Mouse (Mus musculus): ENCODE results near the gene Dus4l.
A peak's percentile ranks its signal among the peaks of the same experiment; 100 is the strongest.
"Not testable (repeated sequence)": the region's sequence is repeated elsewhere in the genome, so short reads cannot be mapped to it uniquely, and the experiment has no call there.

Gene Dus4l

GRCm38 (mm10) chr12:31654197-31654964 is at the start of gene Dus4l, which contains the start of gene Cog5:
Gene Dus4l, minus strand, starts transcription at chr12:31654826.
Gene Cog5, plus strand, starts transcription at chr12:31654869.
- DNase-seq (ENCODE audit: low spot score in 2 of 2), result peak; percentile 93 to 97

DNA sequence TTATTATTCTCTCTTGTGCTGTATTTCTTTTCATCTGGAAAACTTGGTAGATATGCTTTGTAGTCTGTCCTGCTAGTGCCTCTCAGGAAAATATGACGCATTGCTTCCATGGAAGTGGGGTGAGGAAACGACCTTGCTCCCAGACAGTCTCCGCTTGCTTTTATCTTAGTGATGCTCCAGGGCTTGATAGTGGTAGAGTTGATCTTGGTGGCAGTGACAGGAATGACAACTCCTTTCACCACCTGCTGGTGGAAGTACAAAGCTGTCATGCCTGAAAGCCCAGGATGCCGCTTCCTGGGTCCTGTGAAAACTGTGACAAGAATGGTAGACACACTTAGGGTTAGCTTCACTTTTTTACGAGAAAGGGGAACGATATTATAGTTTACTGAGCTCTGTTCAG is 49.3 kb upstream of the Dus4l start:
- peak; percentile 56 to 73 for DNase-seq (ENCODE audit: low spot score in 2 of 2)

GRCm38 (mm10) chr12:31701411-31701810 is 46.8 kb upstream of the Dus4l start:
- no peak for DNase-seq (ENCODE audit: low spot score in 2 of 2)

DNA sequence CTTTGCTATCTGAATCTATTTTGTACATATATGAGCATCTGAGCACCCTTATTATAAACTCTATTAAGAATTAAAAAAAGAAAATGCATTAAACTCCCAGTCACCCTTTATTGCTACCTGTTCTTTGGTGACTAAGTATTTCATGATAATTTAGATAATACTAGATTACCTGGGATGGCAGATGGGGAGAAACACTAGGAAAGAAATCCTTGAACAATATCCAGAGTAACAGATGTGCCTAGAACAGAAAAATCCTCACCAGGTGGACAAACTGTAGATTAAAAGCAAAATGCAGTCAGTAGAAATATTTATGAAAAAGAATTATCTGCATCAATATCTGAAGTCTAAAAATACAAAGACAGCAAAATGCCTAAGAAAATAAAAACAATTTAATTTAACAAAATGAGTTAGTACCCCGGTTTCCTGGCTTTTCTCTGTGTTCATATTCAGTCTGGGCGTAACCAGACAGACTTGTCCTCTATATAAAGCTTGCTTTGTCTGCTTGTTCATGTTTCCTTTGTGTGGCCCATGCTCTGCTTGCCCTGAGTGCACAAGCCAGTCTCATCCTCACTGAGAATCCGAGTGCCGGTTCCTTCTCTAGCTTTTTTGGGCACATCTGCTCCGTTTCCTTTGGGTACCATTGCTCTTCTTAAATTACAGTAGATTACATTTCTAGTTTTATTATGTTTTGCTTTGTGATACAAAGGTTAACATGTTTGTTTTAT is 46.2 kb upstream of the Dus4l start:
- DNase-seq (ENCODE audit: low spot score in 2 of 2), result no peak

DNA sequence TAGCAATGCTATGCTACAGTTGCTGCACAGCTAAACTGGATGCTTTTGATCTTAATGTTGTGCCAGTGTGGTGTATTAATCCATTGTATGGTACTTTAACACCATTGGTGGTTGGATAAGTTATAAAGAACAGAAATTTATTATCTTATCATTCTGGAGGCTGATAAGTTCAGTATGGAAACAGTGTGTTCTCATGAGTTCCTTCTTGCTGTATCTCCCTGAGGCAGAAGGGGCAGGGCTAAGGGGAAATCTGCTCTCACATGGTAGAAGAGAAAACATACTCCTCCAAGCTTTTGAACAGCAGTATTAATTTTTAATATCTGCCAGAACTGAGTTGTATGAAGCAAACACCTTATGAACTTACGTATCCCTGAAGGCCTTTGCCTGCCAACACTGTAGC is 38.7 kb upstream of the Dus4l start:
- DNase-seq (ENCODE audit: low spot score in 2 of 2), result no peak

DNA sequence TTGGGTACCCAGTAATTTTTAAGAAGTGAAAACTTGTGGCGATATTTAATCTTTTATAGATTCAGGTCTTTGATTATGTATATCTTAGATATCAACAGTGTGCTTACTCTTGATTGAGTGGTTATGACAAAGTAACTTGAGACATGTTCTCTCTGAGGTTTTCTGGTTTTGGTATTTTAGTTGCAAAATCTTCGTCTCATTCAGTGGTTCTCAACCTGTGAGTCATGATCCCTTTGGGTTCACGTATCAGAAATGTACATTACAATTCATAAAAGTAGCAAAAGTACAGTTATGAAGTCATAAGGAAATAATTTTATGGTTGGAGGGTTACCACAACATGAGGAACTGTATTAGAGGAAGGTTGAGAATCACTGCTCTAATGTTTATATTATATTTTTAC is 32.1 kb upstream of the Dus4l start:
- no peak for DNase-seq (ENCODE audit: low spot score in 2 of 2)

DNA sequence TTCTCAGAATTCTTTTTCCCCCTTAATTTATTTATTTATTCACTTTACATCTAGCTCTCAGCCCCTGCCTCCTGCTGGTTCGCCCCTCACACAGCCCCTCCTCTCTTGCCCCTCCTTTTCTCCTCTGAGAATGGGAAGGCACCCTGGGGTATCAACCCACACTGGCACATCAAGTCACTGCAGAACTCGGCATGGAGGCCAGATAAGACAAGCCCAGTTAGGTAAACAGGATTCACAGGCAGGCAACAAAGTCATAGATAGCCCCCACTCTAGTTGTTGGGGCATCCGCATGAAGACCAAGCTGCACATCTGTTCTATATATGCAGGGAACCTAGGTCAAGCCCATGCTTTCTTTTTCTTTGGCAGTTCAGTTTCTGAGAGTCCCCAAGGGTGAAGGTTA is 12.6 kb upstream of the Dus4l start:
- no peak for DNase-seq (ENCODE audit: low spot score in 2 of 2)

- no peak for DNase-seq (ENCODE audit: low spot score in 2 of 2)
Observed at GRCm38 (mm10) chr12:31665999-31666398, 11.4 kb upstream of the Dus4l start.

- no peak for DNase-seq (ENCODE audit: low spot score in 2 of 2)
Observed at GRCm38 (mm10) chr12:31656841-31657240, 2.2 kb upstream of the Dus4l start.

- no peak for DNase-seq (ENCODE audit: low spot score in 2 of 2)
Observed at GRCm38 (mm10) chr12:31654965-31655477, 395 bp upstream of the Dus4l start.

DNA sequence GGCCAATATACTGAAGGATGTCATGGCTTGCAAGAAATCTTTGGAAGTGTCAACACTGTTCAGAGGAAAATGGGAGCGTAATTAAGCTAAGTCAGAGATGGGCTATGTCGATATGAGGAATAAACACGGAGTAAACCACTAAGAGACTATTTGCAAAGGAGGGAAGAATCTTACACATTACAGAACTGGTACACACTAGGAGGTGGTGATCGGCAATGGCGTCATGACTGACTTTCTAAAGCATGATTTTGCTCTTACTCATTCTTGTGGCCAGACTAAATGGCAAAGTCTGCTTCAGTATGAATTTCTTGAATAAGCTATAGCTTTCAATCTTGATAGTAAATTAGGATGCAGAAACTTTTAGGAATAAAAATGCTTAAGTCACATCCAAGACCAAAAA is 1.0 kb downstream of the Dus4l start:
- no peak for DNase-seq (ENCODE audit: low spot score in 2 of 2)

DNA sequence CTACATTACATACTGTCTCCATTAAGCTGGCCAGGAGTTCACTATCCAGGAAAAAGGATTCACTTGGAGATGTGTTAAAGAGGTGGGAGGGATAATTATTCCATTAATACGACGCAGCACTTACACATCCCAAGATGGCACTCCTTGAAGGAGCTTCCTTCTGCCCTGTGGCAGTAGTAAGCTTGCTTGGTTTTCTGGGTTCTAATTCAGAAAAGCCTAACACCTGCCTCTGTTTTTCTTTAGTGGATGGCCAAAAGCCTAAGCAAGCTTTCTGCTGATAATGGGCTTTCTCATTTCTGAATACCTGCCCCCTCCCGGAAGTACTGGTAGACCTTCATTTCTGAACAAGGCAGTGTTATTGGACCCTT is 19.4 kb downstream of the Dus4l start:
- peak in 1 of 2 experiments; percentile 2 for DNase-seq (ENCODE audit: low spot score in 2 of 2)

GRCm38 (mm10) chr12:31634343-31635239 is 20.0 kb downstream of the Dus4l start, which contains the start of gene Bcap29:
Gene Bcap29, minus strand, starts transcription at chr12:31634658.
- peak; percentile 69 to 78 for DNase-seq (ENCODE audit: low spot score in 2 of 2)

DNA sequence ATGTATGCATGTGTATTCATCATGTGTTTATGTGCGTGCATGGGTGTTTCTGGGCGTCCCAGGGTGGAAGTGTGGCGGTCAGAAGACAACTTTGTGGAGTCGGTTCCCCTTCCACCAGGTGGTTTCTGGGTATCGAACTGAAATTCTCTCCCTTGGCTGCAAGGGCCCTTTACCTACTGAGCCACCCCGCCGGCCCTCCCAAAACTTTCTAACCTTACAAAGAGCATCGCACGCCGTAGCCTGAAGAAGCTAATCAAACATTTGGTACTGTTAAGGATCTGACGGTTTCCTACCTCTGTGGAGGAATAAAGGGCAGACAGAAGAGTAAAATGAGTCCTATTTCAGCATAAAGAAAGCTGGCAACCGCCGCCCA is 20.7 kb downstream of the Dus4l start:
- DNase-seq (ENCODE audit: low spot score in 2 of 2), result no peak

DNA sequence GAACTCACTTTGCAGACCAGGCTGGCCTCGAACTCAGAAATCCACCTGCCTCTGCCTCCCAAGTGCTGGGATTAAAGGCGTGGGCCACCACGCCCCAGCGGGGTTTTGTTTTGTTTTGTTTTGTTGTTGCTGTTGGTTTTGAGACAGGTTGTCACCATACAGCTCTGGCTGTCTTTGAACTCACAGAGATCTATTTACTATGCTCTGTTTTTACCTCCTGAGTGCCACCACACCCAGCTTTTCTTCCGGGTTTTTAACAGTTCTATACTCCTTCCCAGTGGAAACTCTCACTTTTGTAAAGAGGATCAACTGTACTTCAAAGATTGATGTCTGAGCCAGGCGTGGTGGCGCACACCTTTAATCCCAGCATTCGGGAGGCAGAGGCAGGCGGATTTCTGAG is 26.2 kb downstream of the Dus4l start:
- not testable (repeated sequence) for DNase-seq (ENCODE audit: low spot score in 2 of 2)

DNA sequence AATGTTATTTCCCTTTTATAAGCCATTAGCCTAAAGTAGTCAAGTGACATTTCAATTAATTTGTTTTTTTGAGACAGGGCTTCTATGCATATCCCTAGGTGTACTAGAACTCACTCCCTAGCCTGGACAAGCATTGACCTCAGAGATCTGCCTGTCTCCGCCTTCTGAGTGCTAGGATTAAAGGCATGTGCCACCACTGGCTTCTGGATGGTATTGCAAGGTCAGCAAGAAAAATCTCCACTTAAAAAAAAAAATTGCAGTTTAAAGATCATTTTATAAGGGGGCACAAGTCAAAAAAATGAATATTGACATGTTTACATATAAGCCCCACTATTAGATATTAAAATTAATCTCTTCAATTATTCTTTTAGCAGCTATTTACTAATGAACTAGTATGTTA is 29.6 kb downstream of the Dus4l start:
- no peak for DNase-seq (ENCODE audit: low spot score in 2 of 2)

DNA sequence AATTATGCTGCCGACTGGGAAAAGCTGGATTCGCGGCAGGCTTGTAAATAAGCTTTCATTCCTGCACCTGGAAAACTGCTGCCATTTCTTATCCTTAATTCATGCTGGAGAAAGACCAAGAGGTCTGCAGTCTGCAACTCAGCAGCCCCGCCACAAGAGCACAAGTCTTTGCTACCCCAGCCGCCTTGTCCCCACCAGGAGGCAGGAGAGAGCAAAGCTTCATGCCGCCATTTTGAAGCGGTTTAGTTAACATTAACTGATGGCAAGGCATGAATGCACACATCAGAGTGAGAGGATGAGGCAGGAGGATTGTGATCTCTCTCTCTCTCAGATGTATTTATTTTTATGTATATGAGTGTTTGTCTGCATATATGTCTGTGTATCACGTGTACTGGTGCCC is 34.5 kb downstream of the Dus4l start:
- no peak for DNase-seq (ENCODE audit: low spot score in 2 of 2)

GRCm38 (mm10) chr12:31613353-31613752 is 41.3 kb downstream of the Dus4l start:
- no peak for DNase-seq (ENCODE audit: low spot score in 2 of 2)

- no peak for DNase-seq (ENCODE audit: low spot score in 2 of 2)
Observed at GRCm38 (mm10) chr12:31608138-31608537, 46.5 kb downstream of the Dus4l start.

DNA sequence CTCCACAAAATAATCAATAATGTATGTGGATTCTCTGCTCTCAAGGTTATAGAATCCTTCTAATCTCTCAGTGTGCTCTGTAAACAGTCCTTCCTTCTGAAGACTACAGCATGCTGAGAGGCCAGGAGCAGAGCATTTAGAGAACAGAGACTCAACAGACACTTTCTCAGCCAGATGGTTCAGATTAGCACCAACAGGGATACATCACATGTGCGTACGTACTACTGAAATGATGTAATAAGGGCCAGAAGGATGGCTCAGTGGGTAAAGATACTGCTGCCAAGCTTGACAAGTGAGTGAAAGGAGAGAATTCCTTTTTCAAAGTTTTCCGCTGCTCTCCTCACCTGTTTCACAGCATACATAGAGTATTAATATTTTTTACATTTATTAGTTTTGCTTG is 49.7 kb downstream of the Dus4l start:
- DNase-seq (ENCODE audit: low spot score in 2 of 2), result no peak

DNA sequence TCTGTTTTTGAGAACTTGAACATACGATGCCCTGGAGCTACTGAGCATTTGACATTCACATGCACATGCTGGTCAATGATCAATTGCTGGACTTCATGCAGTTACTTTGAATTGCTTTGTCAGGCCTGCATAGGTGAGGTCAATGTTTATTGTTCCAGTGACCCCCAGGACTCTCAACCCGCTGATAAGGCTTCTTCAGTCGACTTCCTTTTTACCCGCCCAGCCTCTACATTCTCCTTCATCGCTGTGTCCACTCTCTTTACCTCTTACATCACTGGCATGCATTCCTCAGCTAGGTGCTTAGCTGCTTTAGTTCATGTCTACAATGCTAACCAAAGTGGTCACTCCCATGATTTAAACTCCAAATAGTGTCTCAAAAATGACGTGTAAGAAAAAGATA is 51.0 kb downstream of the Dus4l start:
- DNase-seq (ENCODE audit: low spot score in 2 of 2), result no peak

DNA sequence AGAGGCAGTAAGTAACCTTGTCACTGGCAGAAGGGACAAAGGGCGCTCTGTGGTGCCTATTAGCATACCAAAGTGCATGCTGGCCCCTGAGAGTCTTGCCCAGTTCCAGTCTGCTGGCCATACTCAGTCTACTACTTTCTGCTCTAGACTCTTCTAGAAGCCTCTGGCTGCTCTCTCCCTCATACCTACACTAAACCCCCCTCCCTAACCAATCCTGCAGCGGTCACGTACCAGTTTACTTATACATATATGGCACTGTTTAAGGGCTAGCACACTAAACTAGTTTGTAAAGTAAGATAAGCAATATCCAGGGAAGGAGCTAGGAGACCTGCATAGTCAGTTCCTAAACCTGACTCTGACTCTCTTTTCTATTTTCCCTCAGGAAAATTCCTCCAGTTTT is 60.3 kb downstream of the Dus4l start:
- no peak for DNase-seq (ENCODE audit: low spot score in 2 of 2)

Measured in heart, adult 9 months (tissue).